Mouse (Mus musculus) liver, adult 2 months (tissue): ENCODE data around the gene Stx17. TPM values are rescaled to one million over a fixed set of nuclear protein-coding genes. Genes with fewer than 3 reads are reported as not detected.

ENCODE experiments used
- DNase-seq: peaks from one replicate; pipeline ENCODE4 v3.0.0-alpha.2; 2011; ENCODE audit warnings: low read depth, low spot score; ENCODE audit errors: extremely low read depth
- H3K27ac ChIP-seq: fragments of 200-500 bp; replicated peaks from 2 replicates; pipeline ENCODE4 v1.5.1; 2012; ENCODE audit warnings: low read depth, mild to moderate bottlenecking, control low read depth, inconsistent platforms, low read length; ENCODE audit not compliant: insufficient read depth
- H3K27me3 ChIP-seq: fragments of 200-500 bp; 2 replicates; pipeline ENCODE4 v1.6.1; 2012; ENCODE audit warnings: mild to moderate bottlenecking, moderate library complexity, low read length, inconsistent platforms; ENCODE audit not compliant: control insufficient read depth, insufficient read depth
- H3K36me3 ChIP-seq: fragments of 200-500 bp; 2 replicates; pipeline ENCODE4 v1.6.1; 2012; ENCODE audit warnings: low read length, inconsistent platforms; ENCODE audit not compliant: control insufficient read depth, insufficient read depth
- H3K4me1 ChIP-seq: fragments of 200-500 bp; 2 replicates; pipeline ENCODE4 v1.6.1; 2011; ENCODE audit warnings: low read length; ENCODE audit not compliant: control insufficient read depth, insufficient read depth
- H3K4me3 ChIP-seq: fragments of 200-500 bp; 2 replicates; pipeline ENCODE4 v1.5.1; 2011; ENCODE audit warnings: low read depth, mild to moderate bottlenecking, control low read depth, low read length, moderate library complexity; ENCODE audit not compliant: insufficient read depth
- H3K79me2 ChIP-seq: fragments of 200-500 bp; 2 replicates; pipeline ENCODE4 v1.6.1; 2012; ENCODE audit warnings: inconsistent platforms, mild to moderate bottlenecking, low read length, moderate library complexity; ENCODE audit not compliant: control insufficient read depth, insufficient read depth
- H3K9ac ChIP-seq: fragments of 200-500 bp; 2 replicates; pipeline ENCODE4 v1.6.1; 2012; ENCODE audit warnings: low read depth, mild to moderate bottlenecking, control low read depth, inconsistent platforms, low read length
- CTCF ChIP-seq: fragments of 200-500 bp; IDR thresholded peaks from 2 replicates; pipeline ENCODE4 v1.5.1; 2011; ENCODE audit warnings: low read depth, low read length, control low read depth
- POLR2A ChIP-seq: fragments of 200-500 bp; IDR thresholded peaks from 2 replicates; pipeline ENCODE4 v1.6.1; 2011; ENCODE audit warnings: low read length, control low read depth; ENCODE audit not compliant: insufficient read depth; ENCODE audit errors: extremely low read depth
- WGBS: fragments of 180-500 bp; shearing (Covaris S2); methylation state at CpG from one replicate; pipeline ENCODE4 v1.1.7; 2018; 5-methylcytosine and 5-hydroxymethylcytosine counted together
- polyA plus RNA-seq: library from polyadenylated mRNA; depleted of rRNA; stranded (reverse); fragments of >200 nt; gene quantifications from 2 replicates; pipeline ENCODE4 v1.2.3, GENCODE M21; 2012
- total RNA-seq: library from RNA; depleted of rRNA; stranded (reverse); fragments of >200 nt; gene quantifications from 2 replicates; pipeline ENCODE4 v1.2.3, GENCODE M21; 2014

Gene Stx17
- total and polyA plus RNA-seq, 2 experiments = 5.2 to 9.0 TPM

DNA sequence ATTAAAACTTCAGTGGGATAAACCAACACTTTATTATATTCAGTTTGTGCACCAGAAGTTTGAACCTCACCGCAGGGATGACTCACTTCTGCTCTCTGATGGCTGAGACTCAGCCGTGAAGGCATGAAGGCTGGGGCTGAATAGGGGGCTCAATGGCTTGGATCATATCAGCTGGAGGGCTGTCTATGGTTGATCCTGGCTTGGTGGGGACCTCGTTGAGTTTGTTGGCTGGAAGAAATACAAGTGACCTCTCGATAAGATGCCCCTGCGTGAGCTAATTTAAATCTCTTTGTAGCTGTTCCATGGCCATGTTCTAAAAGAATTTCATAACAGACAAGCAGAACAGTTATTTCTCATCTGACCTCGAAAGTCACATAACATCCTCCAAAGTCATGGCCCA is 17.6 kb upstream of the Stx17 start:
- DNase-seq = no peak
- Histone ChIP-seq H3K27me3 (no peaks in the 10 kb centered on the region), H3K4me3 (no peak overlapping the region), H3K27ac (no peak overlapping the region), H3K4me1 (no peaks in the 10 kb centered on the region; the same call in 1 of the 2 replicates), H3K79me2 (no peaks in the 10 kb centered on the region), H3K9ac (no peak overlapping the region), H3K36me3 (no peaks in the 10 kb centered on the region)
- 77% methylated on average over 6 of the region's 6 CpGs for WGBS
- TF ChIP-seq CTCF = no peak
- no peak for TF ChIP-seq POLR2A

DNA sequence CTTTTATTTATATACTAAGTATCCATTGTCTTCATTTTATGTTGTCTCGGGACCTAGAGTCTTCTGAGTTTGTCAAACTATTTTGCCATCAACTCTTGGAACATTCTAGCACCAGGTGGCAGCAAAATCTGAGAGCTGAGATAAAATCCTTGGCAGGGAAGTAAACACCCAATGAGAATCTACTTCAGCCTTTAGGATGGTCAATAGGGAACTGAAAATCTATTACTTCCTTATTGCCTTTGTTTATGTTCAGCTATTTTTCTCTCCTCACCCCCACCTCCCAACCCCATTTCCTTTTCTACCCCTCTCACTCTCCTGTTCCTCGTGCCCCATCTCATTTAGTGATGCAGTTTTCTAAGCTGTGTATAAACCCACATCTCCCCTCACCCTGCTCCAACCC is 16.1 kb upstream of the Stx17 start:
- Histone ChIP-seq H3K27me3 (no peaks in the 10 kb centered on the region), H3K4me3 (no peak overlapping the region), H3K9ac (no peak overlapping the region), H3K4me1 (no peaks in the 10 kb centered on the region; the same call in 1 of the 2 replicates), H3K79me2 (no peaks in the 10 kb centered on the region), H3K27ac (no peak overlapping the region), H3K36me3 (no peaks in the 10 kb centered on the region)
- no peak for TF ChIP-seq POLR2A
- TF ChIP-seq CTCF = no peak
- no peak for DNase-seq
- WGBS = 62% methylated on average over 2 of the region's 2 CpGs

DNA sequence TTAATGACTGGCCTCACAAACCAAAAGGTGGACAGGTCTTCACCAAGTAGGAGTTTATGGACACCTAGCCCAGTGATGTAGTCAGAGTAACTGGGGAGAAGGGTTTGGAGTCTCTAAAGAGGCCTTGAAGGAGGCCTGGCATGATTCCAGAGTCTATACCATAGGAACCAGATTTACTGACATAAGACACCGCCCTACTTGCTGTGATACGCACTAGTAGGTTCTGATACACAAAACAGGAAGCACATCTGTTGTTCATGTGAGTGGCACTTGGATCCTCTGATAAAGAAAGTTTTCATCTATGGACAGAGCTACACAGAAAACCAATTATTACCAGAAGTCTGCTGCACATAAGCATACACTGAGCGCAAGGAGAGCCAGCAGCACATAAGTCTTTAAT is 14.4 kb upstream of the Stx17 start:
- no peak overlapping the region for H3K4me3 ChIP-seq
- no peaks in the 10 kb centered on the region for H3K36me3 ChIP-seq
- WGBS = 92% methylated on average over 3 of the region's 3 CpGs
- H3K27ac ChIP-seq = no peak overlapping the region
- H3K79me2 ChIP-seq = no peaks in the 10 kb centered on the region
- H3K9ac ChIP-seq = no peak overlapping the region
- H3K4me1 ChIP-seq = no peaks in the 10 kb centered on the region; the same call in 1 of the 2 replicates
- TF ChIP-seq POLR2A (no peak), CTCF (no peak)
- DNase-seq = no peak
- no peaks in the 10 kb centered on the region for H3K27me3 ChIP-seq

DNA sequence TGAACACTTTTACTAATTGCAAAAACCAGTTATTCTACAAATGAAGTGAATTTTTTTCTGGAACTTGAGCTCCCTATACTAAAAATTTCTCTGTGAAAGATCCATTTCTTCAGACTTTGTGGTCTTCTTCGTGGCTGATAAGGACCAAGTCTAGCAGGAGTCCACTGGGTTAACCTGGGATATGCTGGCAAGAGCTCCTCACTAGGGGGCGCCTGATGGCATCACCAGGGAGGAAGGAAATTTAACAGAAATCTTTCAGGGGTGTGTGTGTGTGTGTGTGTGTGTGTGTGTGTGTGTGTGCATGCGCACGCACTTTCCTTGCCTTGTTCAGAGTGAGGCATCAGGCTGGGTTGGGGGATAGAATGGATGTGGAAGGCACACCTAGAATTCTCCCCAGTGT is 8.5 kb upstream of the Stx17 start:
- DNase-seq = no peak
- H3K27ac ChIP-seq = no peak overlapping the region
- H3K79me2 ChIP-seq = no peaks in the 10 kb centered on the region
- no peaks in the 10 kb centered on the region for H3K27me3 ChIP-seq
- H3K36me3 ChIP-seq = no peaks in the 10 kb centered on the region
- H3K4me1 ChIP-seq = no peaks in the 10 kb centered on the region; the same call in 1 of the 2 replicates
- H3K4me3 ChIP-seq = no peak overlapping the region
- no peak overlapping the region for H3K9ac ChIP-seq
- WGBS = 51% methylated on average over 4 of the region's 4 CpGs
- TF ChIP-seq CTCF (peak; percentile 64), POLR2A (no peak)

DNA sequence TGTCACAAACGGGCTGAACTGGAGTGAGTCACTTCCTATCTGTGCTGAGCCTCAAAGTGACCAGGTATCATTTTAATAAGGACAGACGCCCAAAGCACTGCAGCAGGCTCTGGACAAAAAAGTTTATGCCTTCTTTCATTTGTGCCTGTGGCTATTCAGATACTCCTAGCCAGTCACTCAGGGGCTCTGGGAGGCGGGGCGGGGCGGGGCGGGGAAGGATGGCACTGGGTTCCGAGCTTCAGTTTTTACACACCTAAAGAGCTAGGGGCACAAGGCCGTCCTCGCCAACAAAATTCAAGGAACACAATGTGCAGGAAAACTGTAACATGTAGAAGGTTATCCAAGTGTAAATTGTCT is 321 bp upstream of the Stx17 start:
- WGBS = 3% methylated on average over 9 of the region's 9 CpGs
- Histone ChIP-seq H3K36me3 (no peaks in the 10 kb centered on the region), H3K9ac (no peak overlapping the region), H3K27me3 (no peaks in the 10 kb centered on the region), H3K4me1 (peaks cover 3% of the 10 kb centered on the region; the same call in 1 of the 2 replicates), H3K27ac (no peak overlapping the region), H3K4me3 (peak overlapping the region; percentile 86), H3K79me2 (peaks cover 5% of the 10 kb centered on the region; the same call in 1 of the 2 replicates)
- no peak for DNase-seq
- no peak for TF ChIP-seq CTCF
- no peak for TF ChIP-seq POLR2A

DNA sequence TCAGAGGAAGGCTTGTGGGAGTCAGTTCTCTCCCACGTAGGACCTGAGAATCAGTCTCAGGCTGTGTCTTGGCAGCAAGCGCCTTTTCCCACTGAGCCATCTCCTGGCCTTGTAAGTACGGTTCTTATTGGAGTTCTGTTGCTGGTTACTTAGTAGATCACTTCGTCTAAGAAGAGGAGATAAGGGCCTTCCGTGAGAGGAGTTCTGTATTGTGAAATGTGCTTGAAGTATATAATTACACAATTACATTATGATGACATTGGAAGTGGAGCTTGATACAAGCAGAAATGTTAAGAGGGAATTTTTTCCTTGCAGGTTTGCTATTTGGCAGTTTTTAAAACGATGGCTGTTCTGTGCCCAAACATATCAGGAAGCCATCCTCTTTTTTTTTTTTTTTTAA is 5.6 kb downstream of the Stx17 start:
- Histone ChIP-seq H3K4me1 (peaks cover 6% of the 10 kb centered on the region; the same call in 1 of the 2 replicates), H3K36me3 (peaks cover 5% of the 10 kb centered on the region), H3K4me3 (no peak overlapping the region), H3K27ac (no peak overlapping the region), H3K9ac (no peak overlapping the region), H3K27me3 (no peaks in the 10 kb centered on the region), H3K79me2 (peaks cover 3% of the 10 kb centered on the region; the same call in 1 of the 2 replicates)
- WGBS = 74% methylated on average over 6 of the region's 6 CpGs
- DNase-seq = no peak
- no peak for TF ChIP-seq POLR2A
- no peak for TF ChIP-seq CTCF
